Mouse (Mus musculus) testis, adult 2 months (tissue): ENCODE data around the gene Tle4. TPM values are rescaled to one million over a fixed set of nuclear protein-coding genes. Genes with fewer than 3 reads are reported as not detected.

Experiments used
- H3K27ac ChIP-seq: fragments of 200-500 bp; 2 replicates; pipeline ENCODE4 v1.5.1; 2012; ENCODE audit warnings: low read depth, low read length; ENCODE audit not compliant: control insufficient read depth, insufficient read depth
- H3K27me3 ChIP-seq: fragments of 200-500 bp; 2 replicates; pipeline ENCODE4 v1.6.1; 2012; ENCODE audit warnings: mild to moderate bottlenecking, low read length, moderate library complexity; ENCODE audit not compliant: control insufficient read depth, insufficient read depth
- H3K36me3 ChIP-seq: fragments of 200-500 bp; 2 replicates; pipeline ENCODE4 v1.6.1; 2012; ENCODE audit warnings: mild to moderate bottlenecking, low read length; ENCODE audit not compliant: control insufficient read depth, insufficient read depth
- H3K4me1 ChIP-seq: fragments of 200-500 bp; 2 replicates; pipeline ENCODE4 v1.6.1; 2012; ENCODE audit warnings: low read length; ENCODE audit not compliant: control insufficient read depth, insufficient read depth
- H3K4me3 ChIP-seq: fragments of 200-500 bp; 2 replicates; pipeline ENCODE4 v1.5.1; 2012; ENCODE audit warnings: low read depth, mild to moderate bottlenecking, low read length, moderate library complexity, mixed read lengths; ENCODE audit not compliant: control insufficient read depth
- CTCF ChIP-seq: fragments of 200-500 bp; IDR thresholded peaks from 2 replicates; pipeline ENCODE4 v1.5.1; 2012; ENCODE audit warnings: low read depth, mild to moderate bottlenecking, inconsistent platforms, low read length, moderate library complexity; ENCODE audit not compliant: control insufficient read depth, insufficient read depth, insufficient replicate concordance
- POLR2A ChIP-seq: fragments of 200-500 bp; IDR thresholded peaks from 2 replicates; pipeline ENCODE4 v1.6.1; 2012; ENCODE audit warnings: low read depth, mild to moderate bottlenecking, inconsistent platforms, low read length, moderate library complexity; ENCODE audit not compliant: control insufficient read depth
- polyA plus RNA-seq: library from polyadenylated mRNA; depleted of rRNA; stranded (reverse); fragments of >200 nt; gene quantifications from 2 replicates; pipeline ENCODE4 v1.2.3, GENCODE M21; 2012

Tle4 gene
- polyA plus RNA-seq, 1 experiment, result 4.3 TPM

DNA sequence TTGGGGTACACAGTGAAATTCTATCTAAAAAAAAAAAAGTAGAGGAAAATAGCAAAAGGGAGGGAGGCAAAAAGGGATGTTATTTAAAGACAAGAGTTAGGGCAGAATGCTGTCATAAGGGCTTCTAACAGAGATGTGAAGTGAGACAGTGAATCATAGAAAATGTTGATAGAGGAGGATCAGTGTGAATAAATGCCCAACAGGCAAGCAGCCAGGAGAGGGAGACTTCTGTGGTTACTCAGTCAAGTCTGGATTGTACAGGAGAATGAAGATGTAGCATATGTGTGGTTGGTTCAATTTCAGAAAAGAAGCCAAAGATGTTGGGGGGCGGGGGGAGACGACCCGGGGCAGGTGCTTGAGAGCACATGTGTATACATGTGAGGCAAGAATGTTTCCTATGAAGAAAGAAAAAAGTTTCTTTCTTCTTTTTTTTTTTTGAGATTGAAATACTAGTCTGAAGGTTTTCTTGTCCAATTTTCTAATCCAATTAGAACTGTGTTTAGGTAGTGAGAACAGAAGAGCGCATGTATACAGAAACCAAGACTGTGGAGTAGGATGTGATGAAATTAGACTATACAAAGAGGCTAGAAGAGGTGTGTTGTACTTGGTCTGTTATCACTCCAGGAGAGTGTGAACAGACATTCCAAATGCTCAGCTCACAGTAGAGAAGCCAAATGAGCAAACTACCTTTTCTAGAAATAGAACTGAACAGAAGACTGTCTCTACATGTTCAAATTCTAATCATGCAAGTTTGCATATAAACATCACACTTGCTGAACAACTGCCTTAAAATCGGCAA is 134.4 kb downstream of the Tle4 start:
- Histone ChIP-seq H3K4me1 (no peaks in the 10 kb centered on the region), H3K4me3 (no peak overlapping the region), H3K27me3 (no peaks in the 10 kb centered on the region), H3K36me3 (no peaks in the 10 kb centered on the region), H3K27ac (no peak overlapping the region)
- TF ChIP-seq CTCF, result no peak
- TF ChIP-seq POLR2A, result no peak

DNA sequence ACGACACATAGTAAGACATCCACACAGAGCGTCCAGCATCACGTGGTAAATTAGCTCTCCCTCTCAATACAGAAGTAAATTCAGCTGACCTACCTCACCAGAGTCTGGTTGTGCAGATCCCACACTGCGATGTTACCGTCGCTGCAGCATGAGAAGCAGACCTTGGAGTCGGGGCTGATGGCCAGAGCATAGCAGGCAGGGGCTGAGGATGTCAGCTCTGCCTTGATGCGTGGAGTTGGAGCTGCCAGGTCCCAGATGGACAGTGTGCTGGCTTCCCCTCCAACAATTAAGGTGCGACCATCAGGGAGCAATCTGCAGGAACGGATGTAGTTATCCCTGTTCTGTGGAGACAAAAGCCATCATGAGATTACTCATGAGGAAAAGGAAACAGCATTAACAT is 144.4 kb downstream of the Tle4 start:
- Histone ChIP-seq H3K27ac (no peak overlapping the region), H3K27me3 (no peaks in the 10 kb centered on the region), H3K4me3 (no peak overlapping the region), H3K36me3 (no peaks in the 10 kb centered on the region), H3K4me1 (no peaks in the 10 kb centered on the region)
- TF ChIP-seq CTCF (no peak), POLR2A (no peak)

DNA sequence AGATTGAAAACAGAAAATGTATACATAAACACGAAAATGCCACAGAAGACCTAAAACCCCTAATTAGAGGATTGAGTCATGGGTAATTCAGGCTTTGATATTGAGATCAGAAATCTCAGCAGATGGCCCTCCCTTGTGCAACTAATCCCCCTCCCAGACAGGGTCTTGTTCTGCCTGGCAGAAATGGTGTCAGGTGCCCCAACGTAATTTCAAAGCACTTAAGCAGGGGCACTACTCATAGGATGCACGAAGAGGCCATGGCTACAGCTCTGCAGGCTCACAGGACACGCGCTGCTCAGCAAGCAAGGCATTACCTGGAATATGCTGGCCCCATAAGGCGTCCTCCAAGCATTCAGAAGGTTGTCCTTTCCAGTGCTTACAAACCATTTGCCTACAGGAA is 146.5 kb downstream of the Tle4 start:
- TF ChIP-seq POLR2A (no peak), CTCF (no peak)
- H3K27ac ChIP-seq, result no peak overlapping the region
- H3K27me3 ChIP-seq, result no peaks in the 10 kb centered on the region
- H3K4me1 ChIP-seq, result no peaks in the 10 kb centered on the region
- H3K4me3 ChIP-seq, result no peak overlapping the region
- H3K36me3 ChIP-seq, result no peaks in the 10 kb centered on the region

DNA sequence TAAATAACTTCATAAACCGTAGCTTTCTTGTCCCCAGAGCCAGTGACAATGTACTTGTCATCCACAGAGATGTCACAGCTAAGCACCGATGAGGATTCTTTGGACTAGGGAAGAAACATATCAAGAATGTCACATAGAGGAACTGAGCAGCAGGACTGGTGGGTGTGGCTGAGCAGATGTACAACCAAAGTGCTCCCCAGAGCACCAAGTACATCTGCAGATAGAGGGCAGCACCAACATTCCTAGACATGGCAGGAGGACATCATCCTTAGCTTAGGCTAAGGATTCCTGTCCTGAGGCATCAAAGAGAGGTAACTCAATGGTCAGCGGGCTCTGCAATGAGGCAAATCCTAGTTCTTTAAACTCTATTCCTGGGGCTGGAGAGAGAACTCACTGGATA is 148.1 kb downstream of the Tle4 start:
- no peak overlapping the region for H3K4me3 ChIP-seq
- no peak overlapping the region for H3K27ac ChIP-seq
- no peaks in the 10 kb centered on the region for H3K27me3 ChIP-seq
- H3K4me1 ChIP-seq, result no peaks in the 10 kb centered on the region
- TF ChIP-seq POLR2A (no peak), CTCF (no peak)
- no peaks in the 10 kb centered on the region for H3K36me3 ChIP-seq

DNA sequence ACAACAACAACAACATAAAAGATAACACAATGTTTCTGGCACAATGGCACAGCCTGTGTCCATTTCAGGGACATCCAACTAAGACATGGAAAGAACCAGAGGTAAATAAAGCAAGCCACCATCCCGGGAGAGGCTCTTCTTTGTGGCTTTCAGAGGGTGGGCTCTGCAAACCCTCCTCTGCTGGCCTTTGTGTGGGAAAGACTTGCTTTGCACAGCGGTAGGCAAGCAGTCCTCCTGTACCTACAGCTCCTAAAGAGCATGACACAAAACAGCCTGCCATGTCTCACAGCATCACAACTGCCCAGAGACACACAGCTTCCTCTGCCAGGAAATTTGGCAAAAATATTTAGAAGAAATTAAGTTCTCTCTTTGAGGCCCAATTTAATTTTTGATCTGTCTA is 149.3 kb downstream of the Tle4 start:
- Histone ChIP-seq H3K4me1 (no peaks in the 10 kb centered on the region), H3K36me3 (no peaks in the 10 kb centered on the region), H3K27me3 (no peaks in the 10 kb centered on the region), H3K4me3 (no peak overlapping the region), H3K27ac (no peak overlapping the region)
- TF ChIP-seq POLR2A, result no peak
- TF ChIP-seq CTCF, result no peak

DNA sequence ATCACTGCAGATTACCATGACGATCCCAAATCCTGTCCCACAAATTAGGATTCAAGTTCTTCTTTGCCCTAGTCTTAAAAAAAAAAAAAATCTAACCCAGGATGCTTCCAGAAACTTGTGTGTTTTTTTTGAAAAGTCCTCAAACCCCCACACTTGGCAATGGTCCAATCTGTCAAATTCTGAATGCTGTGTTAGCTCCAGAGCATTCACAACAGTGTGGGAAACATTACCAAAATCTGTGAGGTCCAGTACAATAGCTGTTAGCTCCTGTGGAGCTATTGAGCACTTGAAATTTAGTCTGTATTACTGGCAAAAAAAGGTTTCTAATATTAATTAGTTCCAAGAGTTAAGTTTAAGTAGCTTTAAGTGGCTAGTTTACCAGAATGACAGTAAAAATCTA is 150.4 kb downstream of the Tle4 start:
- no peaks in the 10 kb centered on the region for H3K27me3 ChIP-seq
- H3K4me1 ChIP-seq, result no peaks in the 10 kb centered on the region
- H3K27ac ChIP-seq, result no peak overlapping the region
- H3K4me3 ChIP-seq, result no peak overlapping the region
- no peaks in the 10 kb centered on the region for H3K36me3 ChIP-seq
- TF ChIP-seq CTCF (no peak), POLR2A (no peak)

DNA sequence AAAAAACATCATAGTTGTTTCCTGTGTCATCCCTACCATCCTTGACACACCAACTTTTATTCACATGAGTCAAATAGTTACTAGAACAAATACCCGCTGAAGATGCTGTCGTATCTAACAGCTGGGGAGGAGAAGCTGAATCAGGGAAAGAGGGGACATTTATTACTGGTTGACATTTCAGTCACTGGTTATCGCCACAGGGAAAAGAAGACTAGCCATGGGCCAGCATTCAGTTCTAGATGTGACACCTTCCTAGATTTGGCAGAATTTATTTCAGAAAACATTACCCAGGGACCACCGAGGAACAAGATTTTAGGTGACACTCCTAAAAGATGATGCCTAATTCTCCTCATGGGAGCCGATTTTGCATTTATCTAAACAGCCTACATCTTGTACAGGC is 156.0 kb downstream of the Tle4 start:
- Histone ChIP-seq H3K27me3 (no peaks in the 10 kb centered on the region), H3K4me3 (no peak overlapping the region), H3K36me3 (no peaks in the 10 kb centered on the region), H3K4me1 (no peaks in the 10 kb centered on the region), H3K27ac (no peak overlapping the region)
- no peak for TF ChIP-seq CTCF
- no peak for TF ChIP-seq POLR2A
